Mouse (Mus musculus) central nervous system, embryonic 14 days (tissue): ENCODE measurements around the gene Ehbp1. TPM values are rescaled to one million over a fixed set of nuclear protein-coding genes. Genes with fewer than 3 reads are reported as not detected.

Source experiments
- polyA plus RNA-seq: library from polyadenylated mRNA; depleted of rRNA; stranded (reverse); fragments of >200 nt; gene quantifications from 2 replicates; pipeline ENCODE4 v1.2.3, GENCODE M21; 2012; rRNA removed

Ehbp1 gene
- polyA plus RNA-seq: 39.3 and 39.9 TPM in 2 replicates

GRCm38 (mm10) chr11:22342242-22343207 is at the start of gene Ehbp1:
Gene Ehbp1, minus strand, starts transcription at chr11:22342292.

DNA sequence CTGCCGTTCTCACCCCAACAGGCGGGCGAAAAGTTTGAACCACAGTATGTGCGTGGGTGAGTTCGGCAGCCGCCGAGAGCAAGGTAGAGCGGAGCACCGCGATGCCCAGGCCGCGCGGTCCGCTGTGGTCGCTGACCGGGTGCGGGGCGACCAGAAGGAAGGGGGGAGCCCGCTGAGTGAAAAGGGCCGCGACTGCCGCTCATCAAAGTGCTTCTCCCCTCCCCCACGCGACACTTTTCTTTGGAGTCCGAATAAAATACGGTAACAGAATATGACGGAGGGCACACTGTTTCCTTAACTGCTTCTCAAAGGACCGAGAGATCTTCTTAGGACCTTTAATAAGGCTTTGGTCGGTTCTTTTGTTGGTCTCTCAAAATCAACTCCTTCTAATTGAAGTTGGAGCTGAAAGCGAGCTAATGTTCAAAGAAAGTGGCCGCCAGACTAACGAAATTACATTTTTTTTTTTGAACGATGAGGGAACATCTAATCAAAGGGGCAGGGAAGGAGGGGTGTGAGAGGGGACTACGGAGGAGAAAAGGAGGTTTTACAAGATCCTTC is 339.2 kb downstream of the Ehbp1 start, which contains the start of gene Otx1:
Gene Otx1 (minus strand): TSS at position 115 of the 558 bp plus-strand sequence.

Other genes starting within 250 kb of the Ehbp1 start
- 13.1 and 13.5 TPM in 2 replicates for gene Tmem17, start 169.8 kb upstream of the Ehbp1 start, polyA plus RNA-seq